Mouse (Mus musculus): ENCODE results near the gene Slc12a6. TPM values are rescaled to one million over a fixed set of nuclear protein-coding genes. Genes with fewer than 3 reads are reported as not detected.

Slc12a6 gene
- polyA plus RNA-seq, 1 experiment from 2014 or later, result 11.0 TPM

DNA sequence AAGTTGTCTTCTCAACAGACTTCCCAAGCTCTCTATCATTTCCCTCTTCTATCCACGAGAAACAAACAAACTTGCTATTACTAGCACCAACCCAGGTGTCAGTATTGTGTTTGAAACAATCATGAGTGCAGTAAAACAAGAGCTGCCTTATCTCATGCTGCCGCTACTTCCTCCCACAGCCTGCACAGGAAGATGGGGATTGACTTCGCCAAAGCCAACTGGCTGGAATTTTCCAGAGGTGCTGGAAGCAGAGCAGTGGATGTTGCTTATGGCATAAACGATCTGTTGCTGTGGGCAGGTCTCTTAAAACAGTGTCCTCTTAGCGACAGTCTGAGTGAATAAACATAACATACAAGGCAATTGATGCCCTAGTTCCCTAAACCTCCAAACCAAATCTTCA lies 109.0 kb downstream of the Slc12a6 start:
- 59% methylated on average over 5 of the region's 5 CpGs for WGBS
- no peak overlapping the region for H3K4me3 ChIP-seq
- no peaks in the 10 kb centered on the region for H3K4me1 ChIP-seq
- no peaks in the 10 kb centered on the region for H3K9me3 ChIP-seq
- no peak overlapping the region for H3K4me2 ChIP-seq
- no peak for ATAC-seq (ENCODE audit: insufficient number of reproducible peaks, insufficient read depth, low FRiP score, low TSS enrichment, low read depth)
- H3K27ac ChIP-seq, result no peak overlapping the region
- no peaks in the 10 kb centered on the region for H3K36me3 ChIP-seq
- no peak overlapping the region for H3K9ac ChIP-seq
- no peaks in the 10 kb centered on the region for H3K27me3 ChIP-seq

DNA sequence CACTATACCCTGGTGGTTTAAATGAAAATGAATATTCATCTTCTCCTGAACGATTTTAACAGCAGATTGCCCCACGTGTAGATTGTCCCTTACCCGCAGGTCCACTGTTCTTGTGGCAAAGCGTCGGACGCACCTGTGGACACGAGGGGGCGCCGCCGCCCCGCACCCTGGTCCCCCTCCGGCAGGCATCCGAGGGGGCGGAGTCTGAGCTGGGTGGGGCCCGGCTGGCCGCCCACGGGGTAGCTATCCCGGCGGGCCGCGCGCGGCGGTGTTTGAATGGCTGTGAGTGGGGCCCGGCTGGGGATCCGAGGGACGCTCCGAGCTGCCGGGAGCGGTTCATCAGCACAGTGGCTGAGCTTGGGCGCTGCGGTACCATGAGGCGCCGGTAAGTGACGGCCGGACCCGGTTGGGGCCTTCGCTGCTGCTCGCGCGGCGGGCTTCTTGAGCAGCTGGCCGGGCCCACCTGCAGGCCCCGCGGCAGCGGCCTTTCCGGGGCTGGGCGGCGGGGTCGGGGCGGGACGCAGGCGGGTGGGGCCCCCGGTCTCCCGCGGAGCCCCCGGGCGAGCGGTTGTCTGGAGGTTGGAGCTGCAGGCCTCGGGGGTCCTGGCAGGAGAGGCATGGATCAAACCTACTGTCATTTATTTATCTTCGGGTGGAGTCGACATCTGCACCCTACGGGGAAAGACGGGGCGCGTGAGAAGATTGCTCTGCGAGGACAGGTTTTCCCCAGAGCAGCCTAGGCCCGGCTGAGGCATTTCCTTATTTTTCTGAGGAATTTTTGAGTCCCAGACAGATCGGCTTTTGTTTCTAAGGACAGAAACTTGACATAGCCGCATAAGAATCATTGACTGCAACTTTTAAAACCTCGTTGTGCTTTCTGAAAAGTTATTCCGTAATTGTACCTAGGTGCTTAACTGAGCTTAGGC lies 113.6 kb downstream of the Slc12a6 start, which contains the start of gene Katnbl1:
Gene Katnbl1 (plus strand): TSS at position 239 of the 926 bp plus-strand sequence.
- Histone ChIP-seq H3K9me3 (no peaks in the 10 kb centered on the region), H3K27ac (peak within 1 kb of the TSS; percentile 92), H3K9ac (peak within 1 kb of the TSS; percentile 94), H3K4me2 (peak within 1 kb of the TSS; percentile 73), H3K4me3 (peak within 1 kb of the TSS; percentile 96), H3K27me3 (no peaks in the 10 kb centered on the region), H3K36me3 (0 out of 2 replicates have a peak, but pooled peaks cover 4% of the 10 kb centered on the region), H3K4me1 (peaks cover 10% of the 10 kb centered on the region)
- WGBS, result under 1% methylated on average over 72 of the region's 72 CpGs
- peak; percentile 98 for ATAC-seq (ENCODE audit: insufficient number of reproducible peaks, insufficient read depth, low FRiP score, low TSS enrichment, low read depth)

DNA sequence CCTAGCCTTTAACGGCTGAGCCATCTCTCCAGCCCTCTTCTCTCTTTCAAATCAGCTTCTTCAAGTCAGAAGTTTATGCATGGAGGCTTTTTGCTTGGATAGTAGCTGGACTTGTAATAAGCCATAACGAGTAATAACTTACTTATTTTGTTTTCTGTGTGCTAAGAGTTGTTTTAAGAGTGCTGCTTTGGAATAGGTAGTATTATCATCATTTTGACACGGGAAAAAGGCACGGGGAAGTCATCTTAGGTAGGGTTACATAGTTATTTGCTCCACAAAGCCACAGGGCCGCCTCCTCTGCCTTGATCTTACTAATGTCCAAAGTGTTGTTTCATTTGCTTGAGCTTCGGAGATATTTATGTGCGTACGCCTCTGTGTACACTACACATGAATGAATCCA lies 114.5 kb downstream of the Slc12a6 start:
- Histone ChIP-seq H3K4me2 (peak overlapping the region; percentile 73), H3K9ac (peak overlapping the region; percentile 94), H3K27ac (0 out of 2 replicates have a peak overlapping the region, but pooled peaks have one; percentile 92), H3K27me3 (no peaks in the 10 kb centered on the region), H3K36me3 (0 out of 2 replicates have a peak, but pooled peaks cover 4% of the 10 kb centered on the region), H3K9me3 (no peaks in the 10 kb centered on the region), H3K4me1 (peaks cover 10% of the 10 kb centered on the region), H3K4me3 (peak overlapping the region; percentile 96)
- ATAC-seq (ENCODE audit: insufficient number of reproducible peaks, insufficient read depth, low FRiP score, low TSS enrichment, low read depth), result no peak
- WGBS, result 37% methylated on average over 8 of the region's 8 CpGs

DNA sequence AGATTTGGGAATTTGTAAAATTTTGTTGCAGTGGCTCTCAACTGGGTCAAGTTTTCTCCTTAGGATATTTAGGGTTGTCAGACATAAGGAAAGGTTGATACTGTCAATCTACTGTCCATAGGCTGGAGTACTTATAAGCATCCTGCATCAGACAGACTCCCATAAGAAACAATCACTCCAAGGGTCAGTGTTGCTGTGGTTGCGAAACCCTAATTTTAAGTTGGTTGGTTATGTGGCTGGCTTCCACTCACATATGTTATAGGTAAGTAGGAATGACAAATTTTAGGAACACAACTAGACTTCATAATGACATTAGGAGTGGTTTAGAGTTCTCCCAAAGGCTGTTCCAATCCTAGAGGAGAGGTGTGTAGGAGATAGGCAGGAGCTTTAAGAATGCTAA lies 115.6 kb downstream of the Slc12a6 start:
- H3K9ac ChIP-seq, result no peak overlapping the region
- H3K4me3 ChIP-seq, result no peak overlapping the region
- no peak for ATAC-seq (ENCODE audit: insufficient number of reproducible peaks, insufficient read depth, low FRiP score, low TSS enrichment, low read depth)
- no peaks in the 10 kb centered on the region for H3K9me3 ChIP-seq
- H3K4me1 ChIP-seq, result peaks cover 10% of the 10 kb centered on the region
- 100% methylated on average over 1 of the region's 1 CpGs for WGBS
- H3K36me3 ChIP-seq, result 0 out of 2 replicates have a peak, but pooled peaks cover 4% of the 10 kb centered on the region
- no peaks in the 10 kb centered on the region for H3K27me3 ChIP-seq
- H3K27ac ChIP-seq, result no peak overlapping the region
- H3K4me2 ChIP-seq, result peak overlapping the region; percentile 73; the same call in 1 of the 2 replicates

DNA sequence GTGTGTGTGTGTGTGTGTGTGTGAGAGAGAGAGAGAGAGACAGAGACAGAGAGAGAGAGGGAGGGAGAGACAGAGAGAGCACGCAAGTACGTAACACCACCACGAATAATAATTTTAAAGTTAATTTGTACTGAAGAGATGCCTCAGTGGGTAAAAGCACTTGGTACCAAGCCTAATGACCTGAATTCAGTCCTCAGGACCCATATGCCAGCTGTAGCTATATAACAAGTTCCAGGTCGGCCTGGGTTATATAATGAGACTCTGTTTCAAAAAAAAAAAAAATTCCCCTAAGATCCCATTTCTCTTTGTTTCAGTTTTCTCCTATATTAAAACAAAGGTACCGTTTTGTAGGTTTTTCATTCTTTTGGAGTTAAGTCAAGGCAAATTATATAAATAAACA lies 125.2 kb downstream of the Slc12a6 start:
- Histone ChIP-seq H3K4me3 (no peak overlapping the region), H3K27me3 (no peaks in the 10 kb centered on the region), H3K4me2 (no peak overlapping the region), H3K27ac (no peak overlapping the region), H3K4me1 (peaks cover 4% of the 10 kb centered on the region), H3K9me3 (no peaks in the 10 kb centered on the region), H3K9ac (no peak overlapping the region), H3K36me3 (no peaks in the 10 kb centered on the region)
- WGBS, result 81% methylated on average over 5 of the region's 5 CpGs
- no peak for ATAC-seq (ENCODE audit: insufficient number of reproducible peaks, insufficient read depth, low FRiP score, low TSS enrichment, low read depth)

DNA sequence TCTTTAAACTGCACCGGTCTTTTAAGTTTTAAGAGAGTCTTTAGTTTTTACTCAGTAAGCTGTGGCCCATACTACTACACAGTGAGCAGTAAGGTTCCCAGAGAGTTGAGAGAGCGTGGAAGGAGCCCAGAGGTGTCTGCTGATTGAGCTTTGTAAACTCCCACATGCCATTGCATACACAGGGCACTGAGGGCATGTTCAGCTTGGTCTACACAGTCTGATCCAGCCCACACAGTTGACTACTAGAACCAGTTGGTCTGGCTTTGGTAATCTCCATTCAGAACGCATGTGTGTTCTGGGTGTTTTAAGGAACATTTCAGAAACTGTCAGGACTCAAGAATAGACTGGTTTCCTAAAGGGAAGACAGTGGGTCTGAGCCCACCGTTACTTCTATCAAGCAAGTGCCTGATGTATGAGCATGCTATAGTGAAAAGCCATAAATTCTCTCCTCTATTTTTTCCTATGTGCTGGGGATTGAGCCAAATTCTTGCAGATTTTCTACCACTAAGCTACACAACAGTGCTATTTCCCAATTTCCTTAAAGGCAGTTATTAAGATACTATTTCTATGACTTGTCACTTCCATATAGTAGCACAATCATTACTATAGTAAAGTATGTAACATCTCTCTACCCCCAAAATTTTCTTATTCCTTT lies 125.8 kb downstream of the Slc12a6 start:
- no peak overlapping the region for H3K4me2 ChIP-seq
- no peak overlapping the region for H3K27ac ChIP-seq
- WGBS, result 84% methylated on average over 4 of the region's 4 CpGs
- H3K4me3 ChIP-seq, result no peak overlapping the region
- no peaks in the 10 kb centered on the region for H3K27me3 ChIP-seq
- ATAC-seq (ENCODE audit: insufficient number of reproducible peaks, insufficient read depth, low FRiP score, low TSS enrichment, low read depth), result no peak
- peaks cover 4% of the 10 kb centered on the region for H3K4me1 ChIP-seq
- H3K9ac ChIP-seq, result no peak overlapping the region
- H3K9me3 ChIP-seq, result no peaks in the 10 kb centered on the region
- no peaks in the 10 kb centered on the region for H3K36me3 ChIP-seq

DNA sequence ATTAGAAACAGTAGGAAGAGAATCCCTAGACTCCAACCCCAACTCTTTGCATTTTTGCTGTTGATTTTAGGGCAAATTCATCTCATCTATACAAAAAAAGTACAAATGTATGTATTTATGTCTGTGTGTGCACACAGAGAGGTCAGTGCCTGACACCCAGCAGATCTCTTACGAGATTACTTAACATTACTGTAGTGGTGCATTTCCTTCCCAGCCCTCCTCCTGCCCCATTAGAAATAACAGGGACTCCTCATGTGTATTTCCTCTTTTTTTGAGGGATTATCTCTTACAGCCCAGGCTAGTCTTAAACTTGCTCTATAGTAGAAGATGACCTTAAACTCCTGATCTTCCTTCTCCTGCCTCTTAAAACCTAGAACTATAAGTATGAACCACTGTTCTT lies 127.1 kb downstream of the Slc12a6 start:
- 92% methylated on average over 1 of the region's 1 CpGs for WGBS
- Histone ChIP-seq H3K4me1 (peaks cover 4% of the 10 kb centered on the region), H3K9me3 (no peaks in the 10 kb centered on the region), H3K4me2 (no peak overlapping the region), H3K4me3 (no peak overlapping the region), H3K36me3 (no peaks in the 10 kb centered on the region), H3K27me3 (no peaks in the 10 kb centered on the region), H3K9ac (no peak overlapping the region), H3K27ac (no peak overlapping the region)
- no peak for ATAC-seq (ENCODE audit: insufficient number of reproducible peaks, insufficient read depth, low FRiP score, low TSS enrichment, low read depth)

DNA sequence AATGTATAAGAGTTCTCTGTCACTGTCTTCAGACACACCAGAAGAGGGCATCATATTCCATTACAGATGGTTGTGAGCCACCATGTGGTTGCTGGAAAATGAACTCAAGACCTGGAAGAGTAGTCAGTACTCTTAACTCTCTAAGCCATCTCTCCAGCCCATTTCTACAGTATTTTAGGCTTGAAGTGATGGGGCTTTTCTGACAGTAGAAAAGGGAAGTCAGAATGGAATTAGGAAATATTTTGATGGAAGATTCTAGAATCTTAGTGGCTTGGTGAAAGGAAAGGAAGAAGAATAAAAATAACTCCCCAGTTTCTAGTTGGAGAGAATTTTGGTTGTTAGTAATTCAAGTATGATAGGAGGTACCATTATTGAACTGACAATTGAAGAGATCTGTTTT lies 128.3 kb downstream of the Slc12a6 start:
- Histone ChIP-seq H3K9ac (no peak overlapping the region), H3K9me3 (no peaks in the 10 kb centered on the region), H3K27me3 (no peaks in the 10 kb centered on the region), H3K36me3 (no peaks in the 10 kb centered on the region), H3K4me2 (no peak overlapping the region), H3K4me1 (peaks cover 4% of the 10 kb centered on the region), H3K4me3 (no peak overlapping the region), H3K27ac (no peak overlapping the region)
- ATAC-seq (ENCODE audit: insufficient number of reproducible peaks, insufficient read depth, low FRiP score, low TSS enrichment, low read depth), result no peak

DNA sequence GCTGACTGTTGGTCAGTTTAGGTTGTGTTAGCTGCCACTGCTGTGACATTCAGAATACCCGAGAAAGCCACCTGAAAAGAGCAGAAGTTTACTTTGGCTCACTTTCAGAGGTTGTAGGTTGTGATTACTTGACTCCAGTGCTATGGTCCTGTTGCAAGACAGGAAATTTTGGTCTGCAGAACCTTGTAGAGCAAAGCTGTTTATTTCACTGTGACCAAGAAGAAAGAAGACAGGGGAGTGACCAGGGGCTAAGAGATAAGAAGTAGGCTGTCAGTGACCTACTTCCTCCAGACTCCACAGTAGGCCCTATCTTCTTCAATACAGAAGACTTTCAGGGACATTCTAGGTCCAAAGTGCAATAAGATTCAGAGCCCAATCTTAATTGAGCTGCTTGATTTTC lies 131.0 kb downstream of the Slc12a6 start:
- Histone ChIP-seq H3K4me2 (no peak overlapping the region), H3K4me1 (no peaks in the 10 kb centered on the region), H3K4me3 (no peak overlapping the region), H3K27ac (no peak overlapping the region), H3K27me3 (no peaks in the 10 kb centered on the region), H3K9ac (no peak overlapping the region), H3K9me3 (no peaks in the 10 kb centered on the region), H3K36me3 (no peaks in the 10 kb centered on the region)
- no peak for ATAC-seq (ENCODE audit: insufficient number of reproducible peaks, insufficient read depth, low FRiP score, low TSS enrichment, low read depth)
- 81% methylated on average over 1 of the region's 1 CpGs for WGBS

DNA sequence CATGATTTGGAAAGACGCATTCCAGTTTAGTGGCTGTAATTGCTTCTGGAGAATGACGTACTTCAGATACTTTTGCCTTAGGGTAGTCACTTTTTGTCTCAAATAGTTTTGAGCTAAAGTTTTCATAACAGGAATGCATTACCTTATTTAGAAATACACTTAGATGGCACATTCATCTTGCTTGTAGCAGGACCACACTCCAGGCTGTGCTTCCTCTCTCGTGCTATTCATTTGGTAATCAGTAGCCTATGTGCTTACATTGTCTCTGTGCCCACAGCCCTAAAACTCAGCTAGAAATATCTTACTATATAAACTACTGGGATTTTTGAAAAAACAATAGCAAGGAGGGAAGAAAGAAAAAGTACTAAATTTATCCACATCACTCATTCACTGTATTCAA lies 141.4 kb downstream of the Slc12a6 start:
- Histone ChIP-seq H3K9me3 (no peaks in the 10 kb centered on the region), H3K36me3 (peaks cover 22% of the 10 kb centered on the region), H3K4me1 (no peaks in the 10 kb centered on the region), H3K9ac (no peak overlapping the region), H3K27me3 (no peaks in the 10 kb centered on the region), H3K27ac (no peak overlapping the region), H3K4me2 (no peak overlapping the region), H3K4me3 (no peak overlapping the region)
- ATAC-seq (ENCODE audit: insufficient number of reproducible peaks, insufficient read depth, low FRiP score, low TSS enrichment, low read depth), result no peak
- WGBS, result 68% methylated on average over 3 of the region's 3 CpGs

All from embryonic facial prominence, embryonic 13.5 days (tissue).